Mouse (Mus musculus): Measurements from ENCODE around the gene Celsr3.

Celsr3 gene

GRCm38 (mm10) chr9:108825820-108826699 is at the start of gene Celsr3:
TSS of gene Celsr3 (plus strand) at chr9:108826320.
- DNase-seq: no peak

- no peak for DNase-seq
Measured at GRCm38 (mm10) chr9:108776614-108777013, 49.5 kb upstream of the Celsr3 start.

- no peak for DNase-seq
Measured at GRCm38 (mm10) chr9:108777276-108777675, 48.8 kb upstream of the Celsr3 start.

GRCm38 (mm10) chr9:108780959-108781358 is 45.2 kb upstream of the Celsr3 start:
- DNase-seq: peak; percentile 68

- no peak for DNase-seq
Measured at GRCm38 (mm10) chr9:108781891-108782290, 44.2 kb upstream of the Celsr3 start.

- DNase-seq: no peak
Measured at GRCm38 (mm10) chr9:108782836-108783547, 43.1 kb upstream of the Celsr3 start.

GRCm38 (mm10) chr9:108783548-108784463 is 42.3 kb upstream of the Celsr3 start, which contains the start of gene Ip6k2:
TSS of gene Ip6k2 (plus strand) at chr9:108783796.
- peak; percentile 95 for DNase-seq

GRCm38 (mm10) chr9:108785416-108785815 is 40.7 kb upstream of the Celsr3 start:
- no peak for DNase-seq

GRCm38 (mm10) chr9:108786494-108786893 is 39.6 kb upstream of the Celsr3 start:
- no peak for DNase-seq

GRCm38 (mm10) chr9:108787080-108787479 is 39.0 kb upstream of the Celsr3 start:
- no peak for DNase-seq

- no peak for DNase-seq
Measured at GRCm38 (mm10) chr9:108788713-108789112, 37.4 kb upstream of the Celsr3 start.

- DNase-seq: no peak
Measured at GRCm38 (mm10) chr9:108792307-108792706, 33.8 kb upstream of the Celsr3 start.

- no peak for DNase-seq
Measured at GRCm38 (mm10) chr9:108792730-108793129, 33.4 kb upstream of the Celsr3 start.

- DNase-seq: no peak
Measured at GRCm38 (mm10) chr9:108795281-108795680, 30.8 kb upstream of the Celsr3 start.

- DNase-seq: peak; percentile 84
Measured at GRCm38 (mm10) chr9:108795762-108796161, 30.4 kb upstream of the Celsr3 start.

- DNase-seq: no peak
Measured at GRCm38 (mm10) chr9:108796351-108796981, 29.7 kb upstream of the Celsr3 start.

- DNase-seq: no peak
Measured at GRCm38 (mm10) chr9:108797477-108797876, 28.6 kb upstream of the Celsr3 start.

- no peak for DNase-seq
Measured at GRCm38 (mm10) chr9:108798508-108799075, 27.5 kb upstream of the Celsr3 start.

- no peak for DNase-seq
Measured at GRCm38 (mm10) chr9:108799564-108799963, 26.6 kb upstream of the Celsr3 start.

GRCm38 (mm10) chr9:108805768-108806167 is 20.4 kb upstream of the Celsr3 start:
- DNase-seq: no peak

GRCm38 (mm10) chr9:108806379-108806778 is 19.7 kb upstream of the Celsr3 start:
- no peak for DNase-seq

- DNase-seq: no peak
Measured at GRCm38 (mm10) chr9:108806831-108807230, 19.3 kb upstream of the Celsr3 start.

Measured in kidney, adult 18-20 months (tissue).